Mouse (Mus musculus): ENCODE results near the gene Terb2. TPM values are rescaled to one million over a fixed set of nuclear protein-coding genes. Genes with fewer than 3 reads are reported as not detected.

The Terb2 gene
- not detected in 2 replicates for polyA plus RNA-seq (2012; rRNA removed)

GRCm38 (mm10) chr2:122186106-122186505 is at the start of gene Terb2, which contains the start of gene Patl2:
Gene Terb2 (plus strand): TSS chr2:122186272.
Gene Patl2 (minus strand): TSS chr2:122186189.

GRCm38 (mm10) chr2:122147508-122148241 is 38.4 kb upstream of the Terb2 start, which contains the start of gene B2m:
Gene B2m (plus strand): TSS chr2:122147686.

GRCm38 (mm10) chr2:122160680-122161079 is 25.4 kb upstream of the Terb2 start, which contains the start of gene Trim69:
Gene Trim69 (plus strand): TSS chr2:122160700.

GRCm38 (mm10) chr2:122234611-122235288 is 48.7 kb downstream of the Terb2 start, which contains the start of gene Sord:
Gene Sord (plus strand): TSS chr2:122234749.

Other genes starting within 250 kb of the Terb2 start
- 19.6 and 24.4 TPM in 2 replicates for gene Ctdspl2, start 230.3 kb upstream of the Terb2 start, polyA plus RNA-seq (2012; rRNA removed)
- gene Mageb3, start 230.2 kb upstream of the Terb2 start, polyA plus RNA-seq (2012; rRNA removed), result 0.58 and 0.66 TPM in 2 replicates
- gene Eif3j1, start 157.7 kb upstream of the Terb2 start, polyA plus RNA-seq (2012; rRNA removed), result 16.3 and 17.7 TPM in 2 replicates
- 12.9 and 14.0 TPM in 2 replicates for gene Spg11, start 67.9 kb upstream of the Terb2 start, polyA plus RNA-seq (2012; rRNA removed)
- gene B2m, start 38.6 kb upstream of the Terb2 start, polyA plus RNA-seq (2012; rRNA removed), result 82.4 and 110 TPM in 2 replicates
- not detected in 2 replicates for gene Trim69, start 25.6 kb upstream of the Terb2 start, polyA plus RNA-seq (2012; rRNA removed)
- 0.04 TPM in 1 of 2 replicates, not detected in the other for gene Patl2, start 83 bp upstream of the Terb2 start, polyA plus RNA-seq (2012; rRNA removed)
- gene Sord, start 48.5 kb downstream of the Terb2 start, polyA plus RNA-seq (2012; rRNA removed), result 12.4 and 12.8 TPM in 2 replicates
- 0.07 and 0.11 TPM in 2 replicates for gene Duox2, start 112.2 kb downstream of the Terb2 start, polyA plus RNA-seq (2012; rRNA removed)
- 0.05 and 0.18 TPM in 2 replicates for gene Duoxa2, start 112.6 kb downstream of the Terb2 start, polyA plus RNA-seq (2012; rRNA removed)
- gene Duoxa1, start 127.5 kb downstream of the Terb2 start, polyA plus RNA-seq (2012; rRNA removed), result 0.16 and 0.56 TPM in 2 replicates
- gene Duox1, start 129.4 kb downstream of the Terb2 start, polyA plus RNA-seq (2012; rRNA removed), result 0.09 and 0.15 TPM in 2 replicates
- 77.8 and 78.5 TPM in 2 replicates for gene Shf, start 182.9 kb downstream of the Terb2 start, polyA plus RNA-seq (2012; rRNA removed)
- gene Slc28a2, start 240.2 kb downstream of the Terb2 start, polyA plus RNA-seq (2012; rRNA removed), result 0.06 and 0.18 TPM in 2 replicates

Measured in central nervous system, embryonic 14 days (tissue).